Mouse (Mus musculus) bone marrow, adult 2 months (tissue): ENCODE measurements around the gene 9930111J21Rik1.
"Not testable (repeated sequence)": the region's sequence is repeated elsewhere in the genome, so short reads cannot be mapped to it uniquely, and the experiment has no call there.

ENCODE experiments used
- CTCF ChIP-seq: fragments of 200-500 bp; IDR thresholded peaks from 2 replicates; pipeline ENCODE4 v1.5.1; 2011; ENCODE audit warnings: low read length, control low read depth; ENCODE audit not compliant: control insufficient read depth, insufficient read depth
- POLR2A ChIP-seq: fragments of 200-500 bp; IDR thresholded peaks from 2 replicates; pipeline ENCODE4 v1.6.1; 2011; ENCODE audit warnings: low read depth, mild to moderate bottlenecking, control low read depth, low read length, borderline replicate concordance; ENCODE audit not compliant: control insufficient read depth

DNA sequence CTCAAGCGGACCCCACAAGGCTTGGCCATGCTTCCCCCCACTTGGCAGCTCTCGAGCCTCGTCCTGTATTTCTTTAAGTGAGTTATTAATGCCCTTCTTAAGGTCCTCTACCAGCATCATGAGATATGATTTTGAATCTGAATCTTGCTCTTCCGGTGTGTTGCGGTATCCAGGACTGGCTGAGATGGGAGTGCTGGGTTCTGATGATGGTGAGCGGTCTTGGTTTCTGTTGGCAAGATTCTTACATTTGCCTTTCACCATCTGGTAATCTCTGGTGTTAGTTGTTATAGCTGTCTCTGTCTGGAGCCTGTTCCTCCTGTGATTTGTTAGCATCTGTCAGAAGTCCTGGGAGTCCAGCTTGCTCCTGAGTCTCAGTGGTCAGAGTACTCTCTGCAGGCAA lies 33.1 kb downstream of the 9930111J21Rik1 start, which contains the start of gene Psme2b:
- TF ChIP-seq CTCF, POLR2A: not testable (repeated sequence)
